Mouse (Mus musculus): ENCODE measurements around the gene Stab1. TPM values are rescaled to one million over a fixed set of nuclear protein-coding genes. Genes with fewer than 3 reads are reported as not detected.

Gene Stab1
- polyA plus RNA-seq, 1 experiment from 2014 or later, result 43.7 TPM

DNA sequence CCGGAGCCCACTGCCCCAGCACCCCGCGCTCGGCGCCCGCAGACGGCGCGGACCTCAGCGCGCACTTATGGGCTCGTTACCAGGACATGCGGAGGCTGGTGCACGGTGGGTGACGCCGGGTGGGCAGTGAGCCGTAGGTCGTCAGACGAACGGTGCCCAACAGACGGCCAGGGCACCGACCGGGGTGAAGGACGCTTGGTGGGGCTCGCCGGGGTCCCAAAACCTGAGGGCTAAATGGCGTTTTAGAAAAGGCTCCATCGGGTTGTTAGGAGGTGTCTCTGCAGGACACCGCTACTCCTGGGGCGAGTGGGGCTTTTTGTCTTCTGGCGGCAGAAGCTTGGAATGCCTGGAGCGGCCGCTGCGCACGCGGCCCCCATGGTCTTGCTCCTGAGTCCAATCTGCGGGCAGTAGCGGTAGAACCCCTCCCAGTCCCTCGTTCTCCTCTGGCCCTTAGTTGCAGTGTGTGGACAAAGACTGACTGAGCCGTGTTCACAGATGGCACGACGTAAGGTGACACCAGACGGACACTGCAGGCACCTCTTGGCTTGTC lies 37.1 kb downstream of the Stab1 start:
- Histone ChIP-seq H3K9ac (peak overlapping the region; percentile 89), H3K4me2 (peak overlapping the region; percentile 87), H3K27ac (peak overlapping the region; percentile 88), H3K27me3 (no peaks in the 10 kb centered on the region), H3K4me3 (peak overlapping the region; percentile 92), H3K36me3 (peaks cover 15% of the 10 kb centered on the region), H3K9me3 (replicated peaks) (no peaks in the 10 kb centered on the region), H3K4me1 (replicated peaks) (peaks cover 56% of the 10 kb centered on the region)
- ATAC-seq (replicated peaks; ENCODE audit: insufficient number of reproducible peaks, insufficient read depth, low FRiP score, low read depth), result no peak; the same call in 1 of the 2 replicates
- WGBS, result under 1% methylated on average over 43 of the region's 43 CpGs

DNA sequence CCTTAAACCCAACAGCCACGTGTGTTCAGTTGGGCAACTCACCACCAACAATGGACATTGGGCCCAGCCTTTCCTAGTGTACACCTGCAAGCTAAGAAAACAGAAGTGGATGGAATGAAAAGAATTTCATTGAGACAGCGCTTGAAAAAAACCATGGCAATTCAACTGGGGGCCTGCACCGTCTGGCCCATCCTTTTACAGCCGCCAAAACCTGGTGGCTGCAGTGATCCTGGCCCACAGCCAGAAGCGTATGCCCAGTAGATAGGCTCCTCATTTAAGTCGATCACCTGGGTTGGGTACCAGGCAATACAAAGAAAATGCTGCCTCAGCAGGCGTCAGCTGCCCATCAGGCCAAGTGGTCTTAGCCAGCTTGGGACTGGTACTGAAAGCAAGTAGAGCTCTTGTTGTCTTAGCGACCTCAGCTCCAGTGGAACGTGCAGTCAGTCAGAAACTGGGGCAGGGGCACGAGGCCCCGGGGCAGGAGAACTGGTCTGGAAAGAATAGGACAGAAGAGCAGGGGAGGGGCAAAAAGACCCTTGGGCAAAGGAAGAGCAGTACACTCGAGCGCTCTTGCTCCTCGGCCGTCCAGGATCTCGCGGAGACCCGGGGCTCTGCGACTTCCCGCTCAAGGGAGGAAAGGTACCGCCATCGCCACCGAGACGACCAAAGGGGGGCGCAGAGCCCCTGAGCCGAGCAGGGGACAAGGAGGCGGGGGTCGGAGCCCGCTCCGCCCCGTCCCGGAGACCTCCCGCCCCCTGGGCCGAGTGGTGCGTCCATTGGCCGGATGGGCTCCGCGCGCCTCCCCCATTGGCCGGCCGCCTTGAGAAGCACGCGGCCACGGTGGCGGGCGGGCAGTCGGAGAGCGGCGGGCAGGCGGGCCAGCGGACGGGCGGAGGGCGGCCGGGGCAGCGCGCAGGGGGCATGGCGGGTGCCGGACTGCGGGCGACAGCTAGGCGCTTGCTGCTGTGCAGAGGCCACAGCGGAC lies 37.9 kb downstream of the Stab1 start, which contains the start of gene Nt5dc2:
TSS of gene Nt5dc2 (plus strand) at position 818 of the 985 bp plus-strand sequence.
- H3K4me2 ChIP-seq, result peak within 1 kb of the TSS; percentile 87
- peak; percentile 81 for ATAC-seq (replicated peaks; ENCODE audit: insufficient number of reproducible peaks, insufficient read depth, low FRiP score, low read depth)
- no peaks in the 10 kb centered on the region for H3K9me3 ChIP-seq (replicated peaks)
- H3K36me3 ChIP-seq, result peaks cover 7% of the 10 kb centered on the region
- H3K9ac ChIP-seq, result peak within 1 kb of the TSS; percentile 89
- H3K27ac ChIP-seq, result peak within 1 kb of the TSS; percentile 88
- peaks cover 62% of the 10 kb centered on the region for H3K4me1 ChIP-seq (replicated peaks)
- H3K27me3 ChIP-seq, result no peaks in the 10 kb centered on the region
- peak within 1 kb of the TSS; percentile 92 for H3K4me3 ChIP-seq
- WGBS, result 4% methylated on average over 48 of the region's 63 CpGs

DNA sequence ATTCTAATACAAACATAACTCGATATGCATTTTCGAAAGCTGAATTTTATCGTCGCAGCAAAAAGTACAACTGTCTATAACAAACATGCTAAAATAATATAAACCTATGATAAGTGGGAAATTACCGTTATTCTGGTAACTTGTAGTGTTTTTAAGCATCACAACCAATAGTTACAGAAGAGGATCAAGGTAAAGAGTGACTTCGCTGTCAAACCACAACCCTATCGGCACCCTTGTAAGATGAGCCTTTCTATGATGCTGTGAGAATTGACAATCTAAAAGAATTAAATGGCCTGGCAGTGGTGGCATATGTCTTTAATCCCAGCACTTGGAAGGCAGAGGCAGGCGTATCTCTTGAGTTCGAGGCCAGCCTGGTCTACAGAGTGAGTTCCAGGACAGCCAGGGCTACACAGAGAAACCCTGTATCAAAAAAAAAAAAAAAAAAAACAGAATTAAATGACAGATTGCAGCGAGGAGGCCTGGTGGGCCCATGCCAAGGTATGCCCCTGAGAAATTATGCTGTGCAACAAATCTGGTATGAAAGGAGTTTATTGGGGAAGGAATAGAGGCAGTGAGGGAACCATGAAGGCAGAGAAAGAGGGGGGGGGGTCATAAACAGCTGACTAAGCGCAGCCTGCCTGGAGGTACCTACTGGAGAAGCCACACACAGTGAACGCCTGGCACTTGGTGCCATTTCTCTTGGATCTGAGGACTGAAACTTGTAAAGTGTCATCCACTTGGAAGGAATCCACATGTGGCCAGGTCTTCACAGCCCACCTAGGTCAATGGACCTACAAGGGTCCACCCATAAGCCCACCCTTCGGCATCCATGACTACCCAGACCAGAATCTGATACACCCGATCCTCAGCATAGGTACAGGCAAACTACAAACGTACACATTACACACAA lies 38.9 kb downstream of the Stab1 start:
- no peak for ATAC-seq (replicated peaks; ENCODE audit: insufficient number of reproducible peaks, insufficient read depth, low FRiP score, low read depth)

GRCm38 (mm10) chr14:31128826-31129219 lies 39.6 kb downstream of the Stab1 start, which contains the start of gene Smim4:
Smim4 (minus strand) TSS chr14:31128956.
- H3K9me3 ChIP-seq (replicated peaks), result no peaks in the 10 kb centered on the region
- 0% methylated on average over 33 of the region's 33 CpGs for WGBS
- peaks cover 6% of the 10 kb centered on the region for H3K36me3 ChIP-seq
- no peaks in the 10 kb centered on the region for H3K27me3 ChIP-seq
- H3K4me3 ChIP-seq, result peak within 1 kb of the TSS; percentile 75
- ATAC-seq (replicated peaks; ENCODE audit: insufficient number of reproducible peaks, insufficient read depth, low FRiP score, low read depth), result peak; percentile 92
- peak within 1 kb of the TSS; percentile 95 for H3K27ac ChIP-seq
- peak within 1 kb of the TSS; percentile 77 for H3K9ac ChIP-seq
- peak within 1 kb of the TSS; percentile 87 for H3K4me2 ChIP-seq
- H3K4me1 ChIP-seq (replicated peaks), result peaks cover 60% of the 10 kb centered on the region

More for the DNA sequence above, 38.9 kb downstream of the Stab1 start:
- Histone ChIP-seq H3K4me2 (peak overlapping the region; percentile 87), H3K4me3 (peak overlapping the region; percentile 75), H3K9ac (0 out of 2 replicates have a peak overlapping the region, but pooled peaks have one; percentile 53), H3K9me3 (replicated peaks) (no peaks in the 10 kb centered on the region), H3K36me3 (no peaks in the 10 kb centered on the region), H3K27ac (peak overlapping the region; percentile 88), H3K4me1 (replicated peaks) (peaks cover 67% of the 10 kb centered on the region), H3K27me3 (no peaks in the 10 kb centered on the region)
- WGBS, result 70% methylated on average over 15 of the region's 15 CpGs

DNA sequence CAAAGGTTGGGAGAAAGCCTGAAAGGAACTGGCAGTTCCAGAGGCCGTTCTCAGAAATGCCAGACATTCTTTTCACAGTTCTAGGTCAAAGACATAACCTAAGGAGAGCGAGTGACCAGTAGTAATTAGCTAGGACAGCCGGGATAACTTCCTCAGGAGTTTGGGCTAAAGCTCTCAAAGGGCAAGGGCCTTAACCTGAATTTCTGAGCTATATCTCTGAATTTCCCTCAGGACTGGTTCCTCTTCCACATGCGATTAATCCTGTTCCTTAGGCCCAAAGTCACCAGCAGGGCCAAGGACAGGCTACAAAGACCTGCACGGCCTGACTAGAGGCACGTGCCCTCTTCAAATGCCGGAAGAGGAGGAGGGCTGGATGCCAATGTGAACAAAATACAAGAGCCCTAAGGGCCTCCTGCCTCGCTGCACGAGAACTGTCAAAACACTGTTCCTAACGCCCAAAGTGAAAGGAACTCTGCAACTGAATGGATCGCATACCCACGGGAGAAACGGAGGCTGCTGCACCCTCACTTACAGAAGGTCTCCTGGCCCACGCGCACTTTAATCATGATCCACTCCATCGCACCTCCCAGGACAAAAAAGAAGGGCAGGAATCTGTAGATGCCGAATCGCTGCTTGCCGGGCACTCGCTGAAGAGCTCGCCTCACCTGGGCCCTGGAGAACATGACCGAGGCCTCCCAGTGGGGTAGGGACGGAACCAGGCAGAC lies 40.2 kb downstream of the Stab1 start:
- Histone ChIP-seq H3K4me3 (peak overlapping the region; percentile 75), H3K9ac (peak overlapping the region; percentile 77), H3K4me2 (peak overlapping the region; percentile 77), H3K27ac (peak overlapping the region; percentile 95), H3K27me3 (no peaks in the 10 kb centered on the region), H3K4me1 (replicated peaks) (peaks cover 54% of the 10 kb centered on the region), H3K9me3 (replicated peaks) (no peaks in the 10 kb centered on the region), H3K36me3 (peaks cover 11% of the 10 kb centered on the region)
- peak; percentile 23; the same call in 1 of the 2 replicates for ATAC-seq (replicated peaks; ENCODE audit: insufficient number of reproducible peaks, insufficient read depth, low FRiP score, low read depth)
- WGBS, result under 1% methylated on average over 23 of the region's 23 CpGs

- no peaks in the 10 kb centered on the region for H3K9me3 ChIP-seq (replicated peaks)
- peak overlapping the region; percentile 26; the same call in 1 of the 2 replicates for H3K27ac ChIP-seq
- peaks cover 40% of the 10 kb centered on the region for H3K4me1 ChIP-seq (replicated peaks)
- H3K36me3 ChIP-seq, result peaks cover 16% of the 10 kb centered on the region
- WGBS, result 84% methylated on average over 8 of the region's 8 CpGs
- no peak overlapping the region for H3K9ac ChIP-seq
- H3K4me3 ChIP-seq, result peak overlapping the region; percentile 21; the same call in 1 of the 2 replicates
- no peak for ATAC-seq (replicated peaks; ENCODE audit: insufficient number of reproducible peaks, insufficient read depth, low FRiP score, low read depth)
- no peaks in the 10 kb centered on the region for H3K27me3 ChIP-seq
- H3K4me2 ChIP-seq, result peak overlapping the region; percentile 45
Observed at GRCm38 (mm10) chr14:31126826-31127225, 41.6 kb downstream of the Stab1 start.

DNA sequence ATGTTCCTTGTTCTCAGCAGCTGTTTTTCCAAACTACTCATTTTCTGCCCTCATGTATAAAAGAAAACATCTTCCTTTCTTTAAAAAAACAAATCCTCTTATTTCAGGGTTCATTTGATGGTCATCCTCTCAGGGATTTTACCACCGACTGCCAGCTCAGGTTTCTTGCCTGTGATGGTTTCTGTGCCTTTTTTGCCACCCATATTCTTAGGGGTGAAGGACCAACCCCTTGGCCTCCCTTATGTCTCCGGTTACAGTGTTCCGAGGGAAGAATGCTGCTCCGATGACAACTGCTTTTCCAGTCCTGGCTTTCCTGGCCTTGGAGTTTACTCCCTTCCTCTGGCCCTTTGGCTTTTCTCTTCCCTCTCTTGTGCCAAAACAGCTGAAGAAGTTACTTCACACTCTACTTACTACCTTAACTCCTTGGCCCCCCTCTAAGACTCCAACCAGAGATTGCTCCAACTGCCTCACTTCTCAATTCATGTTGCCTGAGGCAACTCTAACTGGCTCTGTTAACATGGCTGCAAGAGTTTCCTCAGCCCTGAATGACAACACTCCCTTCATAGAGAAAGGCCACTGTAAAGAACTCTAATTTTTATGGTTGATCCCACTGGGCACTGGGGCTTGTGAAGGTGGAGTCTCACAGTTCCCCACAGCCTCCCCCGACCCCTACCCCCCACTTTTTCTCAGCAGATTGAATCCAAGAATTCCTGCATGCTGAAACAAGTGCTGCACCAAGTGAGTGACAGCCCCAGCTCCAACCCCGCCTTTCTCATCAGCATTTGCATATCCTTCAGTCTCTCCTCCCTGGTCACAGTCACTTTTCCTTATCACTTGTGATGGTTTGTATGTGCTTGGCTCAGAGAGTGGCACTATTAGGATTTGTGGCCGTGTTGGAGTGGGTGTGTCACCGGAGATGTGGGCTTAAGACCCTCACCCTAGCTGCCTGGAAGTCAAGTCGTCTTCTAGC lies 43.0 kb downstream of the Stab1 start:
- H3K27me3 ChIP-seq, result no peaks in the 10 kb centered on the region
- H3K4me1 ChIP-seq (replicated peaks), result peaks cover 33% of the 10 kb centered on the region
- H3K9ac ChIP-seq, result no peak overlapping the region
- H3K27ac ChIP-seq, result peak overlapping the region; percentile 71
- no peaks in the 10 kb centered on the region for H3K9me3 ChIP-seq (replicated peaks)
- H3K4me2 ChIP-seq, result peak overlapping the region; percentile 7; the same call in 1 of the 2 replicates
- 47% methylated on average over 9 of the region's 9 CpGs for WGBS
- H3K36me3 ChIP-seq, result peaks cover 20% of the 10 kb centered on the region
- H3K4me3 ChIP-seq, result no peak overlapping the region
- ATAC-seq (replicated peaks; ENCODE audit: insufficient number of reproducible peaks, insufficient read depth, low FRiP score, low read depth), result no peak

- H3K4me1 ChIP-seq (replicated peaks), result 0 out of 2 replicates have a peak, but pooled peaks cover 3% of the 10 kb centered on the region
- H3K4me3 ChIP-seq, result no peak overlapping the region
- no peak overlapping the region for H3K27ac ChIP-seq
- WGBS, result 58% methylated on average over 2 of the region's 2 CpGs
- H3K9ac ChIP-seq, result no peak overlapping the region
- H3K4me2 ChIP-seq, result no peak overlapping the region
- H3K27me3 ChIP-seq, result no peaks in the 10 kb centered on the region
- peaks cover 64% of the 10 kb centered on the region for H3K36me3 ChIP-seq
- H3K9me3 ChIP-seq (replicated peaks), result no peaks in the 10 kb centered on the region
- ATAC-seq (replicated peaks; ENCODE audit: insufficient number of reproducible peaks, insufficient read depth, low FRiP score, low read depth), result no peak
Observed at GRCm38 (mm10) chr14:31115522-31115921, 52.9 kb downstream of the Stab1 start.

DNA sequence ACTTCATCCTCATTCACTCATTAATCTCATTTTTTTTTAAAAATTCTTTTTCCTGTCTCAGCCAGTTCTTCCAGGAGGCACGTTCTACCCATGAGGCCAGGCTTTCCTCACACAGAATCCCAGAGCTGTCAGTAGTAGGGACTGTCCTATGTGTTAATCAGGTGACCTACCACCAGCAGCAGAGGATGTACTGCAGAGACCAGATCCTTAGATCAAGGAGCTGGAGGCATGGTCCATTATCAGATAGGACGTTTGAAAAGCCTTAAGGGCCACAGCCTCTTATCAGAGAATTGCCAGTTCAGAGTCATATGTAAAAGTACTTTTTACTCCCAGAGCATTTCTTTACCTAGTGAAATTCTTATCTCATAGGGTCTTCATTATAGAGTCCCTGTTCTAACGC lies 54.4 kb downstream of the Stab1 start:
- no peak for ATAC-seq (replicated peaks; ENCODE audit: insufficient number of reproducible peaks, insufficient read depth, low FRiP score, low read depth)
- WGBS, result 52% methylated on average over 3 of the region's 3 CpGs

More for the DNA sequence above, 54.4 kb downstream of the Stab1 start:
- H3K4me3 ChIP-seq, result no peak overlapping the region
- no peak overlapping the region for H3K9ac ChIP-seq
- H3K27ac ChIP-seq, result no peak overlapping the region
- no peak overlapping the region for H3K4me2 ChIP-seq
- 0 out of 2 replicates have a peak, but pooled peaks cover 3% of the 10 kb centered on the region for H3K4me1 ChIP-seq (replicated peaks)
- no peaks in the 10 kb centered on the region for H3K9me3 ChIP-seq (replicated peaks)
- no peaks in the 10 kb centered on the region for H3K27me3 ChIP-seq
- peaks cover 74% of the 10 kb centered on the region for H3K36me3 ChIP-seq

All from heart, embryonic 15.5 days (tissue).